Mouse (Mus musculus) granulocyte monocyte progenitor cell, adult 5-6 weeks (primary cell): ENCODE data around the gene Catsperd. TPM values are rescaled to one million over a fixed set of nuclear protein-coding genes. Genes with fewer than 3 reads are reported as not detected.

Experiments used
- ATAC-seq: replicated peaks from 2 replicates; pipeline ENCODE4 v1.8.0; 2016; ENCODE audit warnings: mild to moderate bottlenecking, moderate TSS enrichment, inconsistent platforms; ENCODE audit not compliant: poor library complexity, severe bottlenecking
- total RNA-seq, 2 experiments: library from RNA; stranded (forward) in 1 of 2; stranded (reverse) in 1 of 2; fragments of 200-712, 200-1000 nt in 1 of 2; fragments of >200 nt in 1 of 2; fragmentation: Nextera tagmentation in 1 of 2; gene quantifications; 2 replicates each; pipeline ENCODE4 v1.2.3; 2014 to 2017

Gene Catsperd
- total RNA-seq (2014; fragmentation: Nextera tagmentation) (not detected in 2 replicates), total RNA-seq (2017) (0.77 TPM in 1 of 2 replicates, not detected in the other)

- ATAC-seq: no peak
Measured at GRCm38 (mm10) chr17:56627530-56628277, at the start of gene Catsperd. Catsperd (plus strand) TSS chr17:56628143.

GRCm38 (mm10) chr17:56583071-56583470, 44.9 kb upstream of the Catsperd start:
- no peak for ATAC-seq

- peak; percentile 34 for ATAC-seq
Measured at GRCm38 (mm10) chr17:56583611-56584256, 44.2 kb upstream of the Catsperd start.

- peak; percentile 71 for ATAC-seq
Measured at GRCm38 (mm10) chr17:56584257-56585130, 43.4 kb upstream of the Catsperd start, which contains the start of the genes Safb2 and Safb. Safb2 (minus strand) TSS chr17:56584585. Safb (plus strand) TSS chr17:56584825.

GRCm38 (mm10) chr17:56585171-56585821, 42.6 kb upstream of the Catsperd start:
- peak; percentile 33 for ATAC-seq

DNA sequence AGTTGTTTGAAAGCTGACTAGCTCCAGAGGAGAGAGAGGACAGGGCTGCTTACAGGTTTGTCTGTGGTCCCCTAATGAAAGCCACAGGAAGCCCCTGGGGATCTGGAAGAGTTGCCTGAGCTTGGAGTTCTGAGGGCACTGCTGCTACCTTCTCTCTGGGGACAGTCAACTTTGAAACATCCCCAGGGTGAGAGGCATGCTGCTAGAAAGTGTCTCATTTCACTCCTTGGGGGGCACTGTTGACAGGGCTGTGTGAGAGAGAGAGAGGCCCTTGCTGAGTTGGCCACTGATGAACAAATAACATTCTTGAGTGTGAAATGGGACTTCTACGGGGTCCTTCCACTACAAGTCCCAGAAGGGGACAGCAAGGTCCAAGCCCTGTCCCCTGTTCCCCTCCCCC, 40.2 kb upstream of the Catsperd start:
- no peak for ATAC-seq

DNA sequence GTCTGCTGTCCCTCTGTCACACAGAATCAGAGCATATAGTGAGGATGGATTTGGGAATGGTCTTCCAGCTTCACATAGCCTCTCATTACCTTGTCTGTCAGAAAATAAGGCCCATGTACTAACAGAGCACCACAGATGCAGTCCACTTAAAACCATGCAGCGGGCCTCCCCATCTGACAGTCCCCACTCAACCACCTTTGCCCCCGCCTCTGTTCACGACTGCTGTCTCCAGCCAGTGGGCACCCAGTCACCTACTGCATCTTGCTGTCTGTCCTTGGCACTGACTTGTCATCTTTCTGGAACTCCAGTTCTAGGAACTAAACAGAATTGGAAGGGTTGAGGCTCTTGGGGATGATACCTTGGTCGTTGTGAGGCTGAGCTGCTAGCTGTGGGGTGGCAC, 39.0 kb upstream of the Catsperd start:
- no peak for ATAC-seq

GRCm38 (mm10) chr17:56592553-56592952, 35.4 kb upstream of the Catsperd start:
- no peak for ATAC-seq

DNA sequence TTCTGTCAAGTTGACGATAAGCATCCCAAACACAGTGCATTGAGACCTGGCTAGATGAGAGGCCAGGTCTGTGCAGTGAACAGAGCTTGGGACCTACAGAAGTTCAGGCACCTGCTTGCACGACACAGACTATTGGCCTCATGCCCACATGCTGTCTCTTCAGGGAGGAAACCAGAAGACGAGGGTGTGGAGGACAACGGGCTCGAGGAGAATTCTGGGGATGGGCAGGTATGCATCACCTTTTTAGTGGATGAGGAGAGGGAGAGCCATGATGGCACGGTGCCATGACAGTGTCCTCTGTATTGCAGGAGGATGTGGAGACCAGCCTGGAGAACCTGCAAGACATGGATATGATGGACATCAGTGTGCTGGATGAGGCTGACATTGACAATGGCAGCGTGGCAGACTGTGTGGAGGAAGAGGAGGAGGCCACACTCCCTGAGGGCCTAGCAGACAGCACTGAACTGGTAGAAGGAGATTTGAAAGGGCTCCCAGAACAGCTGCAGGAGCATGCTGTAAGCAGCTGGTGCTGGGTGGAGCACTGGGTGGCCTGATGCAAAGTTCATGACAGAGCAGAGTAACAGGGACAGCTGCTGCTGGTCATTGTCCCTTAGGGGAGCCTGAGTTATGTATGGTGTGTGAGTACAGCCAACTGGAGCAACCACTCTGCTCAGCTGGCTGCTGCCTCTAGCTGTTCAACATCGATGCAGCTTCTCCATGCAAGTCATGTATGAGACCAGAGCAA, 34.2 kb upstream of the Catsperd start:
- no peak for ATAC-seq

DNA sequence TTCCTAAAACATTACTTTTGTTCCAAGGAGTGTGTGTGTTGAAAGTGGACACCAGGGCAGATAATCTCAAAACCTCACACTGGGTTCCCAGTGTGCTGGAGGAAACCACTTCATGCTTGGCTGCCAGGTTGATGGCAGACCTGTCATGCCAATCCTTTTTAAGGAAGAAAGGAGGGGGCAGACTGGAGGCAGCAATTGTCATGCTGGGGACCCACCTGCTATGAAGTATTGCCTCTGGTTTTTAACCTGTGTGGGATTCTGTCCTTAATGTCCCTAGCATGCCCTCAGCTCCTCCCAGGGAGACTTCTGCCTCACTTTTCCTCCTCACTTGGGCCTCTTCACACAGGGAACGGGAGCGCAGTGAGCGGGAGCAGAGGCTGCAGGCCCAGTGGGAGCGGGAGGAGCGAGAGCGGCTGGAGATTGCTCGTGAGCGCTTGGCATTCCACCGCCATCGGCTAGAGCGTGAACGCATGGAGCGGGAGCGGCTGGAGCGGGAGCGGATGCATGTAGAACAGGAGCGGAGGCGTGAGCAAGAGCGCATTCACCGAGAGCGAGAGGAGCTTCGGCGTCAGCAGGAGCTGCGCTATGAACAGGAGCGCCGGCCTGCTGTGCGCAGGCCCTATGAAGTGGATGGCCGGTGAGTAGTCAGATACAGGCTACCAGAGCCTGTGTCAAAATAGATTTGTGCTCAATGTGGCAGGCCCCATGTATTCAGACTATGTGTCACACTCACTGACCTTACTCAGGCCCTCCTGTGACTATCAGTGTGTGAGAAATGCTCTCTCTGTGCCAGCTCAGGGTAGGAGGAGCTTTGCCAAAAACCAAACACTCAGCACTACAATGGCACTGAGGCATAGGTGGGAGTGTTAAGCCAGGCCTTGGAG, 24.5 kb upstream of the Catsperd start:
- no peak for ATAC-seq

DNA sequence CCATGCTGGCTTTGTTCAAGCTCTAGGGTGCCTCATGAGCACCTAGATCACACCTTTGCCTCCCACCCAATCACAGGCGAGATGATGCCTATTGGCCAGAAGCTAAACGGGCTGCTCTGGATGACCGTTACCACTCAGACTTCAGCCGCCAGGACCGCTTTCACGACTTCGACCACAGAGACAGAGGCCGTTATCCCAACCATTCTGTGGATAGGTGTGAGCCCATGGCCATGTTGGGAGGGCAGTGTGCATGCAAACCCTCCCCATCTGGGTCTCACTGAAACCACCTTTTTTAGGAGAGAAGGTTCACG, 23.9 kb upstream of the Catsperd start:
- ATAC-seq: no peak

GRCm38 (mm10) chr17:56604422-56604821, 23.5 kb upstream of the Catsperd start:
- ATAC-seq: no peak

GRCm38 (mm10) chr17:56605431-56605830, 22.5 kb upstream of the Catsperd start:
- ATAC-seq: no peak

GRCm38 (mm10) chr17:56607521-56608062, 20.4 kb upstream of the Catsperd start:
- no peak for ATAC-seq

GRCm38 (mm10) chr17:56608699-56609098, 19.2 kb upstream of the Catsperd start:
- no peak for ATAC-seq

- peak; percentile 62 for ATAC-seq
Measured at GRCm38 (mm10) chr17:56609452-56610171, 18.3 kb upstream of the Catsperd start, which contains the start of gene 2410015M20Rik. 2410015M20Rik (minus strand) TSS chr17:56609771.

DNA sequence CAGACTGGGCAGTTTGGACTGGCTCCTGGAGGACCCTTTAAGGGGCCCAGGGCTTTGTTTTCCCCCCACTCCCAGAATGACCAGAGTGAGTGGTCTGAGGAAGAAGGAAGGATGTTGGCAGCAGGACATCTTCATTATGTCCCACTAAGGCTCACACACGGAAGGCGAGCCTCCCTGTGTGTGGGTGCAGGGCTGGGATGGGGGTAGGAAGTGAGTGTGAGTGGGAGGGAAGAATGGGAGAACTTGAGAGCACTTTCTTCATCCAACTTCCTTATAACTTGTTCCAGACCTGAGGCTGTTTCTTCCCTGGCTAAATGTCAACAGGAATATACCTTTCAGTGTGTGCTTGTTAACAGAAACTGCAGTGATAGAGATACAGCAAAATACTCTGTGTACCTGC, 16.6 kb upstream of the Catsperd start:
- no peak for ATAC-seq
